Mouse (Mus musculus): ENCODE measurements at regions not wholly inside any gene's neighbourhood (a gene's known extent, or its start where the extent isn't known, plus 50 kb on each side); places are given as distances from the start of the nearest gene placed in this dataset.

DNA sequence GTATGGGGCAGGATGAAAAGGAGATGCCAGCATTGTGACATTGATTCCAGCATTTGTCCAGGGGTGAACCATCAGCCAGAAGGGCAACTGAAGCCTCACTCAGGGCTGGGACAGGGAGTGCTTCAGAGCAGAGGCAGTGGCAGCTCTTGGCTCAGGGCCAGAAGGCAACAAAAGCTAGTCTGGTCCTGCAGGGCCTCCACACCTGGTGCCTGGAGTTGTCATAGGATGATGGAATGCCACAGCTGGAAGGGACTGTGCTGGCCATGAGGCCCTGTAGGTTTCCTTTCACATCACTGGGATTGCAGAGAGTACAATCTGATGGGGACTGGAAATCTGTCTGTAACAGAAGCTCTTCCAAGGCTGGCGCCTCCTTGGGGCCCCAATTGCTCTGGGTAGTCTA, 164.9 kb downstream of the Mex3b start:
- Histone ChIP-seq H3K36me3 (no peaks in the 10 kb centered on the region), H3K4me3 (no peak overlapping the region), H3K4me2 (no peak overlapping the region), H3K27me3 (no peaks in the 10 kb centered on the region), H3K9ac (no peak overlapping the region), H3K4me1 (peaks cover 15% of the 10 kb centered on the region; the same call in 1 of the 2 replicates), H3K9me3 (no peaks in the 10 kb centered on the region), H3K27ac (no peak overlapping the region)
- peak; percentile 75 for ATAC-seq (ENCODE audit: insufficient number of reproducible peaks, low FRiP score, low TSS enrichment, low read depth)
- WGBS, result 82% methylated on average over 1 of the region's 1 CpGs

GRCm38 (mm10) chr7:83032924-83033323, 165.8 kb downstream of the Mex3b start:
- peaks cover 20% of the 10 kb centered on the region; the same call in 1 of the 2 replicates for H3K4me1 ChIP-seq
- H3K4me3 ChIP-seq, result no peak overlapping the region
- WGBS, result 73% methylated on average over 2 of the region's 2 CpGs
- 0 out of 2 replicates have a peak overlapping the region, but pooled peaks have one; percentile 33 for H3K27ac ChIP-seq
- no peak overlapping the region for H3K9ac ChIP-seq
- no peaks in the 10 kb centered on the region for H3K27me3 ChIP-seq
- H3K4me2 ChIP-seq, result no peak overlapping the region
- no peak for ATAC-seq (ENCODE audit: insufficient number of reproducible peaks, low FRiP score, low TSS enrichment, low read depth)
- H3K36me3 ChIP-seq, result no peaks in the 10 kb centered on the region
- no peaks in the 10 kb centered on the region for H3K9me3 ChIP-seq

DNA sequence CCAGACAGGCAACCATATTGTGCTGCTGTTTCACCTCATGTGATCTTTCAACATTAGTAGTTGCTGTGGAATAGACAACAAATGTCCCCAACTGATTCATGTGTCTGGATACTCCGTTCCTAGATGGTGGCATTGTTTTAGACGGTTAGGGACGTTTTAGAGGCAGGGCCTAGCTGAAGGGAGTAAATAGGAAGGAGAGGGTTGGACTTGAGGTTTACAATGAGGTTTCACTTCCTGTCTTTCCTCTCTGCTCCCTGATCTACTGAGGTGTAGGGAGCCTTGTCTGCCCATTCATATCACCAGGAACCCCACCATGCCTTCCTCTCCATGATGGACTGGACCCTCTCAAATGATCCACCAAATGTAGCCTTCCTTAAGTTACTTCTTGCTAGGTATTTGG, 168.1 kb downstream of the Mex3b start:
- Histone ChIP-seq H3K9me3 (no peaks in the 10 kb centered on the region), H3K36me3 (no peaks in the 10 kb centered on the region), H3K27me3 (no peaks in the 10 kb centered on the region), H3K27ac (no peak overlapping the region), H3K4me3 (no peak overlapping the region), H3K4me1 (peaks cover 24% of the 10 kb centered on the region; the same call in 1 of the 2 replicates), H3K9ac (no peak overlapping the region), H3K4me2 (no peak overlapping the region)
- WGBS, result 82% methylated on average over 3 of the region's 3 CpGs
- ATAC-seq (ENCODE audit: insufficient number of reproducible peaks, low FRiP score, low TSS enrichment, low read depth), result no peak

GRCm38 (mm10) chr7:83036397-83036796, 169.3 kb downstream of the Mex3b start:
- H3K36me3 ChIP-seq, result no peaks in the 10 kb centered on the region
- H3K4me1 ChIP-seq, result peaks cover 24% of the 10 kb centered on the region; the same call in 1 of the 2 replicates
- H3K4me3 ChIP-seq, result no peak overlapping the region
- ATAC-seq (ENCODE audit: insufficient number of reproducible peaks, low FRiP score, low TSS enrichment, low read depth), result no peak
- H3K27me3 ChIP-seq, result no peaks in the 10 kb centered on the region
- H3K9me3 ChIP-seq, result no peaks in the 10 kb centered on the region
- no peak overlapping the region for H3K9ac ChIP-seq
- no peak overlapping the region for H3K4me2 ChIP-seq
- H3K27ac ChIP-seq, result no peak overlapping the region
- WGBS, result 11% methylated on average over 1 of the region's 2 CpGs

GRCm38 (mm10) chr7:83037100-83037499, 170.0 kb downstream of the Mex3b start:
- no peak overlapping the region for H3K4me3 ChIP-seq
- H3K36me3 ChIP-seq, result no peaks in the 10 kb centered on the region
- no peak overlapping the region for H3K9ac ChIP-seq
- H3K4me1 ChIP-seq, result peaks cover 21% of the 10 kb centered on the region; the same call in 1 of the 2 replicates
- no peak for ATAC-seq (ENCODE audit: insufficient number of reproducible peaks, low FRiP score, low TSS enrichment, low read depth)
- no peak overlapping the region for H3K4me2 ChIP-seq
- H3K27ac ChIP-seq, result no peak overlapping the region; the same call in 1 of the 2 replicates
- no peaks in the 10 kb centered on the region for H3K27me3 ChIP-seq
- WGBS, result 12% methylated on average over 2 of the region's 2 CpGs
- no peaks in the 10 kb centered on the region for H3K9me3 ChIP-seq

- WGBS, result 64% methylated on average over 2 of the region's 2 CpGs
- peaks cover 20% of the 10 kb centered on the region; the same call in 1 of the 2 replicates for H3K4me1 ChIP-seq
Measured at GRCm38 (mm10) chr7:83037714-83038113, 170.6 kb downstream of the Mex3b start.

GRCm38 (mm10) chr7:83043746-83044145, 176.6 kb downstream of the Mex3b start:
- H3K4me3 ChIP-seq, result no peak overlapping the region
- no peak overlapping the region for H3K4me2 ChIP-seq
- H3K27me3 ChIP-seq, result no peaks in the 10 kb centered on the region
- H3K9me3 ChIP-seq, result no peaks in the 10 kb centered on the region
- no peaks in the 10 kb centered on the region for H3K36me3 ChIP-seq
- H3K4me1 ChIP-seq, result no peaks in the 10 kb centered on the region
- 79% methylated on average over 3 of the region's 3 CpGs for WGBS
- ATAC-seq (ENCODE audit: insufficient number of reproducible peaks, low FRiP score, low TSS enrichment, low read depth), result no peak
- no peak overlapping the region for H3K27ac ChIP-seq
- no peak overlapping the region for H3K9ac ChIP-seq

More at GRCm38 (mm10) chr7:83037714-83038113, 170.6 kb downstream of the Mex3b start:
- no peaks in the 10 kb centered on the region for H3K27me3 ChIP-seq
- no peak overlapping the region for H3K4me2 ChIP-seq
- H3K9ac ChIP-seq, result no peak overlapping the region
- H3K4me3 ChIP-seq, result no peak overlapping the region
- H3K9me3 ChIP-seq, result no peaks in the 10 kb centered on the region
- H3K36me3 ChIP-seq, result no peaks in the 10 kb centered on the region
- H3K27ac ChIP-seq, result no peak overlapping the region
- ATAC-seq (ENCODE audit: insufficient number of reproducible peaks, low FRiP score, low TSS enrichment, low read depth), result no peak

DNA sequence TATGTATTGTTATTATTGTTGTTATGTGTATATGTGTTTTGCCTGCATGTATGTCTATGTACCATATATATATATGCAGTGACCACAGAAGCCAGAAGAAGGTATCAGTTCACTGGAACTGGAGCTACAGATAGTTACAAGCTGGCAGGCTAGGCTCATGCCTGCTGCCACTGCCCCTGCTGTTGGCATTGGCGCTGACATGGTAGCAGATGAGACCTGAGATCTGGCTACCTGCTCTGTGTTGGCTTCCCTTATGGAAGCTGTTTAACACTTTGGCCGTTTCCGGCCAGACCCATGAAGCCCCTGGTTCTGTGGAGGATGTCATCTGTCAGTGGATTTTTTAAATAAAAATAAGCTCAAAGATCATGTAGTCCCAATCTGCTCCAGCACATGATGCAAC, 178.1 kb downstream of the Mex3b start:
- H3K9ac ChIP-seq, result no peak overlapping the region
- H3K4me1 ChIP-seq, result no peaks in the 10 kb centered on the region
- H3K4me3 ChIP-seq, result no peak overlapping the region
- H3K27ac ChIP-seq, result no peak overlapping the region
- H3K9me3 ChIP-seq, result no peaks in the 10 kb centered on the region
- H3K27me3 ChIP-seq, result no peaks in the 10 kb centered on the region
- no peak overlapping the region for H3K4me2 ChIP-seq
- H3K36me3 ChIP-seq, result no peaks in the 10 kb centered on the region
- 92% methylated on average over 3 of the region's 3 CpGs for WGBS
- no peak for ATAC-seq (ENCODE audit: insufficient number of reproducible peaks, low FRiP score, low TSS enrichment, low read depth)

GRCm38 (mm10) chr7:83050011-83050410, 182.9 kb downstream of the Mex3b start:
- H3K27ac ChIP-seq, result no peak overlapping the region
- H3K36me3 ChIP-seq, result no peaks in the 10 kb centered on the region
- 63% methylated on average over 3 of the region's 3 CpGs for WGBS

DNA sequence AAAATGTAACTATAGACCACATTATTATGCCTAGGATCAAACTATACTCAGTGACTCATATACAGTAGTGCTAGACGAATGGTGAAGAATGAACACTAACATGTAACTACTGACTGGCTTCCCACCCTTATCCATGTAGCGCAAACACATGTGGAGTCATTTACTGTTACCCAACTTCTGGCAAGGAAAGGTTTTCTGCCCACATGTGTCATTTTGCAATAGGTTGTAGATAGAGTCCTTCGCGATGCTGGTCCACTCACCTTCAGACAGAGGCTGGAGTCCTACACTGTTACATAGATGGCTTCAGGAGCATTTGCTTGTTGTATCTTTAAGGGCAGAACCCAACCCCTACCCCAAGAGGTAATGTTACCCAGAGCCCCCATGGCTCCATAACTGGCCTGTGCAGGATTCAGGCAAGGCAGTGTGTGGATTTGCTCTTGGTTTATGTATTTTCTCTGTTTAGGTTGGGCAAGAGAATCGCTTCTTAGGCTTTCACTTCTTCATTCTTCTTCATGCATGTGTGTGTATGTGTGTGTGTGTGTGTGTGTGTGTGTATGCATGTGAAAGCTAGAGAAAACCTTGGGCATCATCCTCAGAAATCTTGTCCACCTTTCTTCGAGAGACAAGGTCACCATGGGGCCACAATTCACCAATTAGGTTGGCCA, 183.8 kb downstream of the Mex3b start:
- no peak for ATAC-seq (ENCODE audit: insufficient number of reproducible peaks, low FRiP score, low TSS enrichment, low read depth)
- Histone ChIP-seq H3K9me3 (no peaks in the 10 kb centered on the region), H3K4me2 (no peak overlapping the region), H3K27me3 (no peaks in the 10 kb centered on the region), H3K9ac (no peak overlapping the region), H3K36me3 (no peaks in the 10 kb centered on the region), H3K4me1 (no peaks in the 10 kb centered on the region), H3K4me3 (no peak overlapping the region), H3K27ac (no peak overlapping the region)
- 90% methylated on average over 6 of the region's 6 CpGs for WGBS

More at GRCm38 (mm10) chr7:83050011-83050410, 182.9 kb downstream of the Mex3b start:
- H3K9me3 ChIP-seq, result no peaks in the 10 kb centered on the region
- no peak overlapping the region for H3K9ac ChIP-seq
- no peaks in the 10 kb centered on the region for H3K4me1 ChIP-seq
- H3K4me3 ChIP-seq, result no peak overlapping the region
- ATAC-seq (ENCODE audit: insufficient number of reproducible peaks, low FRiP score, low TSS enrichment, low read depth), result no peak
- H3K4me2 ChIP-seq, result no peak overlapping the region
- H3K27me3 ChIP-seq, result no peaks in the 10 kb centered on the region

DNA sequence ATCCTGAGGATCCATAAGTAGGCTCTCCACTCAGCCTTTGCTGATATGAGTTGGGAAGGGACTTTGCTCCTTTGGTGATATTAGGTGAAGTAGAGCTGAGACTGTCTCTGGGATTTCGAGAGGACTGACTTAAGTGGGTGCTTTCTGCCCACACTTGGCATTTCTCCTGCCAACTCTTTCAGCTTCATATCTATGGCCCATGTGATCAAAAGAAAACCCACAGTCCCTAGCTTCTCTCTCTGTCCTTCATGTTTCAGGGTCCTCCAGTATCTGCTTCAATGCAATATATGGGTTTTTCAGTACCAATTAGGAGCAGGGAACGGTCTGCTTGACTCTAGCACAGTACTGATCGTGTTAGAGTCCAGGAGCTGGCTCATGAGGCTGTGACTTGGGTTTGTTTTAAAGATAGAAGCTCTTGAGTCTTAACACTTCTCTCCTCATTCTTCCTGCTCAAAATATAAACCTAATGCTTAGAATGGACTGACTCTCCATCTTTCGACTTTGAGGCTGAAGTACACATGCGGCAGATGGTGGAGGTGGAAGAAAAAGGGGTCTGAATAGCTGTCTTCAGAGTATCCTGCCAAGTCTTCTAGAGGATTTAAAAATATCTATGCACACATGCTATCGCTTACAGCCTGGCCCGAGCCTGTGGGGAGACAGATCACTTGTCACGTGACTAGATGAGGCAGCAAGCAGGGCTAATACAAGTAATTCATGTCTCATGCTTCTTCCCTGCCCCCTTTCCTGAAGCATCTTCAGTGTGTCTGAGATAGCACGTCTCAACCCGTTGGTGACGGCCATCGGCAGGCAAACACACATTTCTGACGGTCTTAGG, 189.2 kb downstream of the Mex3b start:
- Histone ChIP-seq H3K9ac (no peak overlapping the region), H3K4me3 (no peak overlapping the region), H3K4me1 (peaks cover 18% of the 10 kb centered on the region), H3K9me3 (no peaks in the 10 kb centered on the region), H3K27me3 (no peaks in the 10 kb centered on the region), H3K4me2 (no peak overlapping the region), H3K27ac (peak overlapping the region; percentile 61), H3K36me3 (no peaks in the 10 kb centered on the region)
- ATAC-seq (ENCODE audit: insufficient number of reproducible peaks, low FRiP score, low TSS enrichment, low read depth), result peak; percentile 69; the same call in 1 of the 2 replicates
- 61% methylated on average over 13 of the region's 13 CpGs for WGBS

DNA sequence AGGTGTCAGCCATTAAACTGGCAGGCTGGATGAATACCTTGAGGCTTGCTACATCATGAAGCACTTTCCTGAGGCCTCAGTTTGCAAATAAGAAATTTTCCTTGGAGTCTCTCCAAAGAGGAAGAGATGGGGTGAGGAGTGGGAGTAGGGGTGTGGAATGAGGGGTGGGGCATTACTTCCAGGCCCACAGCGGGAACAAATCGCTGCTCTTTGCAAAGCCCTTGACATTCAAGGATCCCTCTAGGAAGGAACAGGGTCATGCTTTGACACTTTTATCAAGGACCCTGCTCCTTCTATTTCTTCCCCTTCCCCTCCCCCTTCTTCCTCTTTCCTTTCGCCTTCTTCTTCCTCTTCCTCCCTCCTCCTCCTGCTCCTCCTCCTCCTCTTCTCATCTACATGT, 193.2 kb downstream of the Mex3b start:
- peak overlapping the region; percentile 75 for H3K27ac ChIP-seq
- no peaks in the 10 kb centered on the region for H3K36me3 ChIP-seq
- no peak for ATAC-seq (ENCODE audit: insufficient number of reproducible peaks, low FRiP score, low TSS enrichment, low read depth)
- no peak overlapping the region for H3K4me3 ChIP-seq
- H3K27me3 ChIP-seq, result no peaks in the 10 kb centered on the region
- H3K4me1 ChIP-seq, result peaks cover 29% of the 10 kb centered on the region
- no peaks in the 10 kb centered on the region for H3K9me3 ChIP-seq
- no peak overlapping the region for H3K9ac ChIP-seq
- 10% methylated on average over 3 of the region's 3 CpGs for WGBS
- no peak overlapping the region for H3K4me2 ChIP-seq
